Mouse (Mus musculus) lung, embryonic 14.5 days (tissue): ENCODE measurements around the gene Atp1a4. TPM values are rescaled to one million over a fixed set of nuclear protein-coding genes. Genes with fewer than 3 reads are reported as not detected.
"Not testable (repeated sequence)": the region's sequence is repeated elsewhere in the genome, so short reads cannot be mapped to it uniquely, and the experiment has no call there.

Experiments used
- ATAC-seq: fragments of 200-750 bp; cut with Nextera tagmentation; 2 replicates; pipeline ENCODE4 v1.8.0; 2017; ENCODE audit warnings: mild to moderate bottlenecking, moderate TSS enrichment, moderate library complexity; ENCODE audit not compliant: insufficient read depth
- DNase-seq: peaks from one replicate; pipeline ENCODE4 v3.0.0-alpha.2; 2015
- H3K27ac ChIP-seq: fragments of 300-500 bp; sonication (generic); 2 replicates; pipeline ENCODE4 v1.5.1; 2014; ENCODE audit warnings: low read depth, mild to moderate bottlenecking, moderate library complexity
- H3K27me3 ChIP-seq: fragments of 300-500 bp; sonication (generic); 2 replicates; pipeline ENCODE4 v1.6.1; 2014; ENCODE audit warnings: low read length, control low read depth; ENCODE audit not compliant: insufficient read depth
- H3K36me3 ChIP-seq: fragments of 300-500 bp; sonication (generic); 2 replicates; pipeline ENCODE4 v1.6.1; 2014; ENCODE audit warnings: control low read depth; ENCODE audit not compliant: insufficient read depth
- H3K4me1 ChIP-seq: fragments of 300-500 bp; sonication (generic); 2 replicates; pipeline ENCODE4 v1.6.1; 2014; ENCODE audit warnings: antibody characterized with exemption, control low read depth; ENCODE audit not compliant: insufficient read depth
- H3K4me2 ChIP-seq: fragments of 300-500 bp; sonication (generic); 2 replicates; pipeline ENCODE4 v1.6.1; 2014; ENCODE audit warnings: mild to moderate bottlenecking
- H3K4me3 ChIP-seq: fragments of 300-500 bp; sonication (generic); 2 replicates; pipeline ENCODE4 v1.5.1; 2014; ENCODE audit warnings: low read depth, low read length
- H3K9ac ChIP-seq: fragments of 300-500 bp; sonication (generic); 2 replicates; pipeline ENCODE4 v1.6.1; 2014
- H3K9me3 ChIP-seq: fragments of 300-500 bp; sonication (generic); 2 replicates; pipeline ENCODE4 v1.6.1; 2016; ENCODE audit warnings: low read depth, low read length, control low read depth
- CTCF ChIP-seq: IDR thresholded peaks from 2 replicates; pipeline ENCODE4 v1.5.1; 2016; ENCODE audit warnings: antibody characterized with exemption, low read depth
- WGBS: fragments of 180-500 bp; shearing (Covaris S2); extraction: QIAGEN DNeasy Blood & Tissue Kit; methylation state at CpG from one replicate; pipeline ENCODE4 v1.1.7; 2014; 5-methylcytosine and 5-hydroxymethylcytosine counted together
- polyA plus RNA-seq: library from polyadenylated mRNA; unstranded; fragments of >200 nt; fragmentation: Nextera tagmentation; extraction: Ambion mirVana; gene quantifications from 2 replicates; pipeline ENCODE4 v1.2.1, GENCODE M21; 2014

Atp1a4 gene
- polyA plus RNA-seq, 1 experiment from 2014 or later: not detected

GRCm38 (mm10) chr1:172273386-172273785 lies 15.2 kb upstream of the Atp1a4 start:
- Histone ChIP-seq H3K36me3 (no peaks in the 10 kb centered on the region), H3K4me2 (no peak overlapping the region), H3K27ac (no peak overlapping the region), H3K4me1 (no peaks in the 10 kb centered on the region), H3K27me3 (no peaks in the 10 kb centered on the region), H3K4me3 (no peak overlapping the region), H3K9ac (no peak overlapping the region), H3K9me3 (no peaks in the 10 kb centered on the region)
- no peak for TF ChIP-seq CTCF
- ATAC-seq: no peak
- 80% methylated on average over 6 of the region's 6 CpGs for WGBS
- DNase-seq: no peak

DNA sequence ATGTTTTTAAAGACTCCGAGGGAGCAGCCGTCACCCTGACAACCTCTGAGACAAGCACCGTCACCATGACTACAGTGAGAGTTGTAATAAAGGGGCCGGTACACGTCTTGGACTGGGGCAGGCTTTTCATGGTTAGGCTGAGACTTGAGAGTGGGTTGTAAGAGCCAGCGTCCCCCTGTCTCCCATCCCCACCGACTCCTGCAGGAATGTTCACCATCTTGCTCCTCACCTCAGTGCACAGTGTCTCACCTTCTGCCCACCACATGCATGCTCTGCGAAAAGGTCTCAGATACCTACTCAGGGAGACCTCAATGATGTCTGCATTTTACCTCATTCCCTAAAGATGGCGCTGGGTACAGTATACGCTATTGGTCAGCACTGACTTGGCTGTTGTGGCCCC lies 13.6 kb upstream of the Atp1a4 start:
- H3K36me3 ChIP-seq: no peaks in the 10 kb centered on the region
- H3K9me3 ChIP-seq: no peaks in the 10 kb centered on the region
- H3K4me2 ChIP-seq: no peak overlapping the region
- H3K27me3 ChIP-seq: no peaks in the 10 kb centered on the region
- H3K9ac ChIP-seq: no peak overlapping the region
- H3K4me3 ChIP-seq: no peak overlapping the region
- 61% methylated on average over 10 of the region's 10 CpGs for WGBS
- H3K4me1 ChIP-seq: no peaks in the 10 kb centered on the region
- no peak for TF ChIP-seq CTCF
- DNase-seq (no peak), ATAC-seq (0 out of 2 replicates have a peak, but pooled peaks have one; percentile 24)
- no peak overlapping the region for H3K27ac ChIP-seq

GRCm38 (mm10) chr1:172271208-172271607 lies 13.0 kb upstream of the Atp1a4 start:
- 80% methylated on average over 3 of the region's 3 CpGs for WGBS
- no peak for DNase-seq

GRCm38 (mm10) chr1:172261477-172262078 lies 3.4 kb upstream of the Atp1a4 start, which contains the start of gene Igsf8:
Gene Igsf8 (plus strand): TSS chr1:172261641.
- H3K4me2 ChIP-seq: no peak within 1 kb of the TSS
- H3K27ac ChIP-seq: no peak within 1 kb of the TSS
- ATAC-seq (no peak), DNase-seq (no peak)
- no peaks in the 10 kb centered on the region for H3K4me1 ChIP-seq
- no peaks in the 10 kb centered on the region for H3K9me3 ChIP-seq
- no peak within 1 kb of the TSS for H3K4me3 ChIP-seq
- no peaks in the 10 kb centered on the region for H3K36me3 ChIP-seq
- no peaks in the 10 kb centered on the region for H3K27me3 ChIP-seq
- no peak within 1 kb of the TSS for H3K9ac ChIP-seq
- 69% methylated on average over 8 of the region's 8 CpGs for WGBS
- no peak for TF ChIP-seq CTCF

More at GRCm38 (mm10) chr1:172271208-172271607, 13.0 kb upstream of the Atp1a4 start:
- Histone ChIP-seq H3K9ac (no peak overlapping the region), H3K4me3 (no peak overlapping the region), H3K27ac (no peak overlapping the region), H3K4me2 (no peak overlapping the region), H3K27me3 (no peaks in the 10 kb centered on the region), H3K4me1 (no peaks in the 10 kb centered on the region), H3K9me3 (no peaks in the 10 kb centered on the region), H3K36me3 (no peaks in the 10 kb centered on the region)
- TF ChIP-seq CTCF: no peak
- ATAC-seq: no peak

GRCm38 (mm10) chr1:172247679-172248078 lies 10.5 kb downstream of the Atp1a4 start:
- peak; percentile 68 for TF ChIP-seq CTCF
- peak; percentile 76; the same call in 1 of the 2 replicates for ATAC-seq
- Histone ChIP-seq H3K4me3 (no peak overlapping the region), H3K27me3 (peaks cover 23% of the 10 kb centered on the region; the same call in 1 of the 2 replicates), H3K4me2 (no peak overlapping the region), H3K27ac (no peak overlapping the region), H3K4me1 (no peaks in the 10 kb centered on the region), H3K36me3 (no peaks in the 10 kb centered on the region), H3K9ac (no peak overlapping the region), H3K9me3 (no peaks in the 10 kb centered on the region)
- WGBS: 27% methylated on average over 2 of the region's 2 CpGs
- peak; percentile 63 for DNase-seq

DNA sequence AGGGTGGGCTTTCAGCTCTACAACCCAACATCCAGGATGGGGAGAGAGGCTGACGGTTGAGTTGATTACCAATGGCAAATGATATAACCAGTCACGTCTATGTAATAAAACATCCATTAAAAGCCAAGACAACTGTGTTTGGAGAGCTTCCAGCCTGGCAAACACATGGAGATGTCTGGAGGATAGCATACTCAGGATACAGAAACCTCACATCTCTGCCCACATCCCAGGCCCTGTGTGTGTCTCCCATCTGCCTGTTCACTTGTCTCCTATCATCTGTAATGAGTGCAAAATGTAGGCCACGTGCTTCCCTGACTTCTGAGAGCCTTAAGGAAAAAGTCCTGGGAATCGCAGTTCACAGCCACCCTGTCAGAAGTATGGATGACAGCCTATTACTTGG lies 11.0 kb downstream of the Atp1a4 start:
- H3K4me3 ChIP-seq: no peak overlapping the region
- H3K4me2 ChIP-seq: no peak overlapping the region
- no peak overlapping the region for H3K9ac ChIP-seq
- no peak for DNase-seq
- ATAC-seq: no peak
- 63% methylated on average over 4 of the region's 4 CpGs for WGBS
- H3K27me3 ChIP-seq: peaks cover 23% of the 10 kb centered on the region; the same call in 1 of the 2 replicates
- H3K36me3 ChIP-seq: no peaks in the 10 kb centered on the region
- no peaks in the 10 kb centered on the region for H3K9me3 ChIP-seq
- H3K27ac ChIP-seq: no peak overlapping the region
- no peak for TF ChIP-seq CTCF
- H3K4me1 ChIP-seq: no peaks in the 10 kb centered on the region

DNA sequence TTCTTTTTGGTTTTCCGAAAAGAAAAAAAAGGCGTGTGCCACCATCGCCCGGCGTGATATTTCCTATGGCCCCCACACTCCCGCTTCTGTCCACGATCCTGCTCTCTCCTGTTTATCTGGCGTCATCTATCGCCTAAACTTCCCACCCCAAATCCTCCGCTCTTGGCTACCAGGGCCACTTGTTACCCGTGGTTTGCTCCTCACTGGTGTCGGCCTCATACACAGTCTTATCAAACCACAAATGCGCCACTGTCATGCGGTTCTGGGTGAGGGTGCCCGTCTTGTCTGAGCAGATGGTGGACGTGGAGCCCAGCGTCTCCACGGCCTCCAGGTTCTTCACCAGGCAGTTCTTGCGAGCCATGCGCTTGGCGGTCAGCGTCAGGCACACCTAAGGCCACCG lies 13.6 kb downstream of the Atp1a4 start:
- not testable (repeated sequence) for DNase-seq, H3K9me3 ChIP-seq, H3K9ac ChIP-seq, H3K27ac ChIP-seq, H3K4me1 ChIP-seq, ATAC-seq, H3K36me3 ChIP-seq
- Histone ChIP-seq H3K27me3 (peaks cover 23% of the 10 kb centered on the region; the same call in 1 of the 2 replicates), H3K4me3 (peak overlapping the region; percentile 2; the same call in 1 of the 2 replicates), H3K4me2 (peak overlapping the region; percentile 29; the same call in 1 of the 2 replicates)
- WGBS: 32% methylated on average over 23 of the region's 23 CpGs
